Mouse (Mus musculus): Measurements from ENCODE around the gene Sigirr.

Sigirr gene

GRCm38 (mm10) chr7:141097177-141097576, 3.2 kb downstream of the Sigirr start:
- DNase-seq (ENCODE audit: low read depth, low spot score): no peak

- no peak for DNase-seq (ENCODE audit: low read depth, low spot score)
Measured at GRCm38 (mm10) chr7:141096649-141097056, 3.7 kb downstream of the Sigirr start.

GRCm38 (mm10) chr7:141096021-141096420, 4.4 kb downstream of the Sigirr start:
- DNase-seq (ENCODE audit: low read depth, low spot score): no peak

GRCm38 (mm10) chr7:141094487-141095205, 5.7 kb downstream of the Sigirr start:
- DNase-seq (ENCODE audit: low read depth, low spot score): no peak

- no peak for DNase-seq (ENCODE audit: low read depth, low spot score)
Measured at GRCm38 (mm10) chr7:141093950-141094349, 6.4 kb downstream of the Sigirr start.

GRCm38 (mm10) chr7:141092051-141092735, 8.2 kb downstream of the Sigirr start:
- DNase-seq (ENCODE audit: low read depth, low spot score): peak; percentile 86

- no peak for DNase-seq (ENCODE audit: low read depth, low spot score)
Measured at GRCm38 (mm10) chr7:141090228-141090627, 10.1 kb downstream of the Sigirr start.

GRCm38 (mm10) chr7:141088473-141088872, 11.9 kb downstream of the Sigirr start:
- no peak for DNase-seq (ENCODE audit: low read depth, low spot score)

- no peak for DNase-seq (ENCODE audit: low read depth, low spot score)
Measured at GRCm38 (mm10) chr7:141087894-141088293, 12.5 kb downstream of the Sigirr start.

- DNase-seq (ENCODE audit: low read depth, low spot score): no peak
Measured at GRCm38 (mm10) chr7:141079481-141080449, 20.6 kb downstream of the Sigirr start.

- no peak for DNase-seq (ENCODE audit: low read depth, low spot score)
Measured at GRCm38 (mm10) chr7:141078876-141079275, 21.5 kb downstream of the Sigirr start.

- DNase-seq (ENCODE audit: low read depth, low spot score): no peak
Measured at GRCm38 (mm10) chr7:141077841-141078240, 22.5 kb downstream of the Sigirr start, which contains the start of gene Pkp3. Gene Pkp3 (plus strand): TSS chr7:141078218.

- no peak for DNase-seq (ENCODE audit: low read depth, low spot score)
Measured at GRCm38 (mm10) chr7:141073782-141074181, 26.6 kb downstream of the Sigirr start.

- no peak for DNase-seq (ENCODE audit: low read depth, low spot score)
Measured at GRCm38 (mm10) chr7:141072017-141072745, 28.2 kb downstream of the Sigirr start.

- DNase-seq (ENCODE audit: low read depth, low spot score): no peak
Measured at GRCm38 (mm10) chr7:141070058-141070862, 30.1 kb downstream of the Sigirr start.

- DNase-seq (ENCODE audit: low read depth, low spot score): no peak
Measured at GRCm38 (mm10) chr7:141068351-141068750, 32.0 kb downstream of the Sigirr start.

- no peak for DNase-seq (ENCODE audit: low read depth, low spot score)
Measured at GRCm38 (mm10) chr7:141064576-141064975, 35.8 kb downstream of the Sigirr start.

- DNase-seq (ENCODE audit: low read depth, low spot score): no peak
Measured at GRCm38 (mm10) chr7:141064175-141064574, 36.2 kb downstream of the Sigirr start.

- DNase-seq (ENCODE audit: low read depth, low spot score): no peak
Measured at GRCm38 (mm10) chr7:141063353-141063752, 37.0 kb downstream of the Sigirr start.

- no peak for DNase-seq (ENCODE audit: low read depth, low spot score)
Measured at GRCm38 (mm10) chr7:141062525-141062924, 37.8 kb downstream of the Sigirr start.
